Mouse (Mus musculus) limb, embryonic 11.5 days (tissue): Measurements from ENCODE around the gene Gjb4. TPM values are rescaled to one million over a fixed set of nuclear protein-coding genes. Genes with fewer than 3 reads are reported as not detected.

ENCODE experiments used
- ATAC-seq: fragments of 200-750 bp; cut with Nextera tagmentation; 2 replicates; pipeline ENCODE4 v1.8.0; 2017; ENCODE audit warnings: low read depth; ENCODE audit not compliant: insufficient number of reproducible peaks, low FRiP score, low TSS enrichment
- DNase-seq: peaks from one replicate; pipeline ENCODE4 v3.0.0-alpha.2; 2015; ENCODE audit warnings: low spot score
- H3K27ac ChIP-seq: fragments of 300-500 bp; sonication (generic); replicated peaks from 2 replicates; pipeline ENCODE4 v1.5.1; 2014; ENCODE audit warnings: low read depth, mild to moderate bottlenecking, low read length
- H3K27me3 ChIP-seq: fragments of 300-500 bp; sonication (generic); 2 replicates; pipeline ENCODE4 v1.6.1; 2014; ENCODE audit warnings: mild to moderate bottlenecking, low read length, mixed read lengths; ENCODE audit not compliant: control insufficient read depth, insufficient read depth
- H3K36me3 ChIP-seq: fragments of 300-500 bp; sonication (generic); 2 replicates; pipeline ENCODE4 v1.6.1; 2014; ENCODE audit warnings: mild to moderate bottlenecking, low read length, moderate library complexity, mixed read lengths; ENCODE audit not compliant: control insufficient read depth, insufficient read depth
- H3K4me1 ChIP-seq: fragments of 300-500 bp; sonication (generic); 2 replicates; pipeline ENCODE4 v1.6.1; 2014; ENCODE audit warnings: low read length, mixed read lengths; ENCODE audit not compliant: control insufficient read depth, insufficient read depth
- H3K4me2 ChIP-seq: fragments of 300-500 bp; sonication (generic); 2 replicates; pipeline ENCODE4 v1.6.1; 2014; ENCODE audit warnings: low read depth, mild to moderate bottlenecking, moderate library complexity; ENCODE audit not compliant: severe bottlenecking
- H3K4me3 ChIP-seq: fragments of 300-500 bp; sonication (generic); 2 replicates; pipeline ENCODE4 v1.5.1; 2014; ENCODE audit warnings: low read depth, low read length
- H3K9ac ChIP-seq: fragments of 300-500 bp; sonication (generic); 2 replicates; pipeline ENCODE4 v1.6.1; 2014; ENCODE audit warnings: mild to moderate bottlenecking, low read length
- H3K9me3 ChIP-seq: fragments of 300-500 bp; sonication (generic); 2 replicates; pipeline ENCODE4 v1.6.1; 2016; ENCODE audit warnings: low read length; ENCODE audit not compliant: control insufficient read depth
- WGBS: fragments of 180-500 bp; shearing (Covaris S2); extraction: QIAGEN DNeasy Blood & Tissue Kit; methylation state at CpG from one replicate; pipeline ENCODE4 v1.1.7; 2014; 5-methylcytosine and 5-hydroxymethylcytosine counted together
- polyA plus RNA-seq: library from polyadenylated mRNA; unstranded; fragments of >200 nt; fragmentation: Nextera tagmentation; extraction: Ambion mirVana; gene quantifications from 2 replicates; pipeline ENCODE4 v1.2.1, GENCODE M21; 2014

The Gjb4 gene
- polyA plus RNA-seq, 1 experiment from 2014 or later = 0.13 TPM

- H3K27me3 ChIP-seq = peaks cover 22% of the 10 kb centered on the region
- no peak for DNase-seq
- no peak overlapping the region for H3K9ac ChIP-seq
- 0 out of 2 replicates have a peak, but pooled peaks cover 4% of the 10 kb centered on the region for H3K4me1 ChIP-seq
- H3K4me2 ChIP-seq = no peak overlapping the region
- 87% methylated on average over 5 of the region's 5 CpGs for WGBS
- H3K9me3 ChIP-seq = no peaks in the 10 kb centered on the region
- no peak overlapping the region for H3K27ac ChIP-seq
- ATAC-seq = no peak
- H3K36me3 ChIP-seq = no peaks in the 10 kb centered on the region
- no peak overlapping the region for H3K4me3 ChIP-seq
Observed at GRCm38 (mm10) chr4:127325276-127325675, 28.6 kb downstream of the Gjb4 start.

DNA sequence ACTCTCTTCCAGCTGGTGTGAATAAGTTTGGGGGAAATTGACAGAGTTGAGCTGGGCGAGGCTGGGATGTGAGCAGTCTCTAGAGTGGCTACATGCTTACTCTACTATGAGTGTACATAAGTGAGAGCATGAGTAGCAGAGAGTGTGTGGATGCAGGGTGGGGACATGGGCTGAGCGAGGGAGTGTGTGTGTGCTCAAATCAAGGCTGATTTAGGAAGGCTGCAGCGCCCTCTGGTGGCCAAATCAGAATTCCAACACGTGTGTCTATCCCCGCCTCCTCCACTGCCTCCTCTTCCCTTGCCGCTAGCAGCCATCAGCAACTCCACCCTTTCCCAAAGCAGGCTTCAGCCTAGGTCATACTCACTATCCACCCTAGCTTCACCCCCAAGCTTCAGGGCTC lies 29.1 kb downstream of the Gjb4 start:
- DNase-seq = peak; percentile 91
- Histone ChIP-seq H3K4me1 (no peaks in the 10 kb centered on the region), H3K9ac (no peak overlapping the region), H3K9me3 (no peaks in the 10 kb centered on the region), H3K4me3 (no peak overlapping the region), H3K36me3 (no peaks in the 10 kb centered on the region), H3K27me3 (peaks cover 16% of the 10 kb centered on the region), H3K4me2 (no peak overlapping the region), H3K27ac (no peak overlapping the region)
- ATAC-seq = peak; percentile 83
- 11% methylated on average over 6 of the region's 6 CpGs for WGBS

- WGBS = 70% methylated on average over 10 of the region's 10 CpGs
- peaks cover 13% of the 10 kb centered on the region for H3K27me3 ChIP-seq
- no peak overlapping the region for H3K9ac ChIP-seq
- no peaks in the 10 kb centered on the region for H3K4me1 ChIP-seq
- no peak overlapping the region for H3K4me3 ChIP-seq
- H3K36me3 ChIP-seq = no peaks in the 10 kb centered on the region
- DNase-seq (no peak), ATAC-seq (no peak)
- no peak overlapping the region for H3K4me2 ChIP-seq
- H3K27ac ChIP-seq = no peak overlapping the region
- no peaks in the 10 kb centered on the region for H3K9me3 ChIP-seq
Observed at GRCm38 (mm10) chr4:127324296-127324695, 29.6 kb downstream of the Gjb4 start.

GRCm38 (mm10) chr4:127323651-127324050 lies 30.2 kb downstream of the Gjb4 start:
- WGBS = 64% methylated on average over 3 of the region's 3 CpGs
- Histone ChIP-seq H3K4me1 (no peaks in the 10 kb centered on the region), H3K4me3 (no peak overlapping the region), H3K27me3 (peaks cover 8% of the 10 kb centered on the region), H3K9me3 (no peaks in the 10 kb centered on the region), H3K4me2 (no peak overlapping the region), H3K36me3 (no peaks in the 10 kb centered on the region), H3K27ac (no peak overlapping the region), H3K9ac (no peak overlapping the region)
- DNase-seq (no peak), ATAC-seq (no peak)

DNA sequence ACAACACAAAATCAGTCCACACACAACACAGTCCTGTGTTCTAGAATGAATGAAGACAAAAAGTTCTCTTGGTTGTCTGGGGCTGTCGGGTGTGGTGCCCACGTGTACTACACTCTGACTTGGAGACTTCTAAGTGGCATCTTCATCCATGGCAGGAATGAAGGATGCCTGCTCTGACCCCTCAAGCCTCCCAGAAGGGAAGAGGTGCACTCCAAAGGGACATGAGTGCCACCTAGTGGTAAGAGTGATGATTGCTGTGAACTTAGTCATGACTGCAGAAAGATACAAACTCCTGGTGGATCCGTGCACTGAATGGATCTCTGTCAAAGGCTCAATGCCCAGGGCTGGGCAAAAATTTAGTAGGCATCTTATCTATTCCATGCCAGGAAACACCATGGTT lies 34.3 kb downstream of the Gjb4 start:
- Histone ChIP-seq H3K4me1 (no peaks in the 10 kb centered on the region), H3K4me3 (no peak overlapping the region), H3K9me3 (no peaks in the 10 kb centered on the region), H3K27ac (no peak overlapping the region), H3K27me3 (0 out of 2 replicates have a peak, but pooled peaks cover 3% of the 10 kb centered on the region), H3K9ac (no peak overlapping the region), H3K36me3 (no peaks in the 10 kb centered on the region), H3K4me2 (no peak overlapping the region)
- ATAC-seq (no peak), DNase-seq (peak; percentile 81)
- 7% methylated on average over 3 of the region's 3 CpGs for WGBS

DNA sequence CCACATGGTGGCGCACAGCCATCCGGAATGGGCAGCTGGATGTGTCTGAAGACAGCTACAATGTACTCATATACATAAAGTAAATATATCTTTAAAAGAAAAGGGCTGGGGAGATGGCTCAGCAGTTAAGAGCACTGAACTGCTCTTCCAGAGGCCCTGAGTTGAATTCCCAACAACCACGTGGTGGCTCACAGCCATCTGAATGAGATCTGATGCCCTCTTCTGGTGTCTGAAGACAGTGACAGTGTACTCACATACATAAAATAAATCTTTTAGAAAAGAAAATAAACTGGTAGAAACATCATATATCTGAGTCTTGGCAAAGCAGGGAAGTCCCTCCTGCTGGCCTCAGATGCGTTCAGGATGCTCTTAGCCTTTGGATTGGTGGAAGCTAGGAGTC lies 36.7 kb downstream of the Gjb4 start:
- Histone ChIP-seq H3K27ac (no peak overlapping the region), H3K27me3 (peaks cover 17% of the 10 kb centered on the region; the same call in 1 of the 2 replicates), H3K9me3 (no peaks in the 10 kb centered on the region), H3K9ac (no peak overlapping the region), H3K4me2 (no peak overlapping the region), H3K4me1 (0 out of 2 replicates have a peak, but pooled peaks cover 4% of the 10 kb centered on the region), H3K36me3 (no peaks in the 10 kb centered on the region), H3K4me3 (no peak overlapping the region)
- no peak for DNase-seq
- ATAC-seq = no peak
- 68% methylated on average over 4 of the region's 4 CpGs for WGBS

DNA sequence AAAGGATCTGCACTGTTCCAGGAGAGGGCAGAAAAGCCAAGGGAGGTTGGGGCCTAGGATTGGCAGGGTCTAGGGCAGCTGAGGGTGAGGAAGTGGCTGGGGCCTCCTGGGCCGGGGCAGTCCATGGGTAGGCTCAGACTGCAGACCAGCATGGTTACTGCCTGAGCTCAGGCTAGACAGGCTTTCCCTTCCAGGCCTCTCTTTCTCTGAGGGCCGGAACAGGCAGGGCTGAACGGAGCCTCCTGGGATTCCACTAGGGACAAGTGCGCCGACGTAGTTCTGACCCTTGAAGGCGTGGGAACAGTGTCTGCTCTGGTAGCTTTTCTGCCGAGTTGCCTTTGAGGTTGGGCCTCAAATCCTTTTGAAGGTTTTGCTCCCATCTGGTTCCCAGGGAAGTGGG lies 38.1 kb downstream of the Gjb4 start:
- H3K4me1 ChIP-seq = 0 out of 2 replicates have a peak, but pooled peaks cover 4% of the 10 kb centered on the region
- no peak for DNase-seq
- H3K9me3 ChIP-seq = no peaks in the 10 kb centered on the region
- H3K4me2 ChIP-seq = no peak overlapping the region
- ATAC-seq = no peak
- no peak overlapping the region for H3K27ac ChIP-seq
- no peak overlapping the region for H3K4me3 ChIP-seq
- H3K36me3 ChIP-seq = no peaks in the 10 kb centered on the region
- H3K27me3 ChIP-seq = peaks cover 17% of the 10 kb centered on the region; the same call in 1 of the 2 replicates
- no peak overlapping the region for H3K9ac ChIP-seq
- 82% methylated on average over 8 of the region's 8 CpGs for WGBS

DNA sequence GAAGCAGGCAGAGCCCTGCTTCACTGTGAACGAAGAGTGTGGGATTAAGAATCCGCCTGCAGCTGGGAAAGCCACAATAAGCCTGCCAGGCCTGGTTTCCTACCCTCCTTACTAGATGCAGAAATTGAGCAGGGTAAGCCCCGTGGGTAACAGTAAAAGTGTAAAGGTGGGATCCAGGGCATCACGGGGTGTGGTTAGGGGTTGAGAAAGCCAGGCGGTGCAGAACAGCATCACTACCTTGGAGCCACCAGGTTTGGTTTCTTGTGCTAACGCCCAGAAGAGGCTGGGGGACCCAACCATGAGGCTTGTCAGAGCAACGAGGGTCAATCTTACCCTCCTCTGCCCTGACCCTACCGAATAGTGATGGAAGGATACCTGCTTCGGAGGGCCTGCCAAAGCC lies 39.3 kb downstream of the Gjb4 start:
- Histone ChIP-seq H3K9me3 (no peaks in the 10 kb centered on the region), H3K27me3 (peaks cover 17% of the 10 kb centered on the region; the same call in 1 of the 2 replicates), H3K4me3 (no peak overlapping the region), H3K36me3 (no peaks in the 10 kb centered on the region), H3K27ac (no peak overlapping the region), H3K4me1 (0 out of 2 replicates have a peak, but pooled peaks cover 4% of the 10 kb centered on the region), H3K9ac (no peak overlapping the region), H3K4me2 (peak overlapping the region; percentile 87; the same call in 1 of the 2 replicates)
- DNase-seq (no peak), ATAC-seq (no peak)
- WGBS = 49% methylated on average over 9 of the region's 9 CpGs

DNA sequence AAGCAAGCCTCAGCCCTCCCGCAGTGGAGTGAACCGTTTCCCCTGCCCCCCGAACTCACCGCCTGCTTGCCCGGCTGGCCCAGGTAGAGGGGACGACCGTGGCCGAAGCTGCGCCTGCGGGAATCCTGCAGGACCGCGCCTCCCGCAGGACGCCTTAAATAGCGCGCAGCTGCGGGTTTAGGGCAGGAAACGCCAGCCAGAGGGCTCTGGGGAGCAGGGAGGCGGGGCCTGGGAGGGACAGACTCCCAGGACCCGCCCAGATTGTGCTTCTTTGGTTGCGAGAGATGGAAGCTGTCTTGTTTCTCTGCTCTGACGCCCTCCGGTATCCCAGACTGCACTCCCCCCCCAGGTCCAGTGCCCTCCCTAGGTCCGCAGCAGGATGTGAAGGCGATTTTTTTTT lies 40.0 kb downstream of the Gjb4 start, which contains the start of gene Gja4:
Gja4 (minus strand) TSS at position 179 of the 400 bp plus-strand sequence.
- 0% methylated on average over 25 of the region's 25 CpGs for WGBS
- H3K9ac ChIP-seq = peak within 1 kb of the TSS; percentile 50; the same call in 1 of the 2 replicates
- 0 out of 2 replicates have a peak, but pooled peaks cover 4% of the 10 kb centered on the region for H3K4me1 ChIP-seq
- no peak for ATAC-seq
- H3K4me2 ChIP-seq = peak within 1 kb of the TSS; percentile 87
- no peaks in the 10 kb centered on the region for H3K9me3 ChIP-seq
- H3K36me3 ChIP-seq = no peaks in the 10 kb centered on the region
- H3K4me3 ChIP-seq = peak within 1 kb of the TSS; percentile 39
- H3K27ac ChIP-seq = no peak within 1 kb of the TSS
- peak; percentile 79 for DNase-seq
- H3K27me3 ChIP-seq = peaks cover 17% of the 10 kb centered on the region; the same call in 1 of the 2 replicates
